Mouse (Mus musculus): ENCODE measurements around the gene Gm2163.
"Not testable (repeated sequence)": the region's sequence is repeated elsewhere in the genome, so short reads cannot be mapped to it uniquely, and the experiment has no call there.

Gm2163 gene

GRCm38 (mm10) chr4:42466452-42466851 lies at the start of gene Gm2163:
Gm2163 (plus strand) TSS chr4:42466752.
- not testable (repeated sequence) for H3K9me3 ChIP-seq (ENCODE audit: low read length); H3K27me3 ChIP-seq (ENCODE audit: insufficient read depth, low read length); H3K36me3 ChIP-seq (ENCODE audit: insufficient read depth, low read length); H3K4me3 ChIP-seq (replicated peaks; ENCODE audit: low read length); H3K4me1 ChIP-seq (replicated peaks; ENCODE audit: low read depth, low read length)

- H3K36me3 ChIP-seq (ENCODE audit: insufficient read depth, low read length); H3K4me3 ChIP-seq (replicated peaks; ENCODE audit: low read length); H3K27me3 ChIP-seq (ENCODE audit: insufficient read depth, low read length); H3K9me3 ChIP-seq (ENCODE audit: low read length); H3K4me1 ChIP-seq (replicated peaks; ENCODE audit: low read depth, low read length): not testable (repeated sequence)
Observed at GRCm38 (mm10) chr4:42439078-42439477, 27.5 kb upstream of the Gm2163 start, which contains the start of gene Gm21586. Gm21586 (plus strand) TSS chr4:42439378.

- H3K27me3 ChIP-seq (ENCODE audit: insufficient read depth, low read length); H3K4me1 ChIP-seq (replicated peaks; ENCODE audit: low read depth, low read length); H3K4me3 ChIP-seq (replicated peaks; ENCODE audit: low read length); H3K36me3 ChIP-seq (ENCODE audit: insufficient read depth, low read length); H3K9me3 ChIP-seq (ENCODE audit: low read length): not testable (repeated sequence)
Observed at GRCm38 (mm10) chr4:42528075-42528474, 61.5 kb downstream of the Gm2163 start, which contains the start of gene Fam205a2. Fam205a2 (minus strand) TSS chr4:42528175.

- not testable (repeated sequence) for H3K36me3 ChIP-seq (ENCODE audit: insufficient read depth, low read length); H3K4me3 ChIP-seq (replicated peaks; ENCODE audit: low read length); H3K27me3 ChIP-seq (ENCODE audit: insufficient read depth, low read length)
Observed at GRCm38 (mm10) chr4:42611895-42612294, 145.3 kb downstream of the Gm2163 start, which contains the start of gene Gm10591. Gm10591 (plus strand) TSS chr4:42612195.

GRCm38 (mm10) chr4:42629419-42629818 lies 162.9 kb downstream of the Gm2163 start, which contains the start of gene Gm2564:
Gm2564 (plus strand) TSS chr4:42629719.
- not testable (repeated sequence) for H3K36me3 ChIP-seq (ENCODE audit: insufficient read depth, low read length); H3K4me1 ChIP-seq (replicated peaks; ENCODE audit: low read depth, low read length); H3K9me3 ChIP-seq (ENCODE audit: low read length); H3K4me3 ChIP-seq (replicated peaks; ENCODE audit: low read length); H3K27me3 ChIP-seq (ENCODE audit: insufficient read depth, low read length)

More at GRCm38 (mm10) chr4:42611895-42612294, 145.3 kb downstream of the Gm2163 start, which contains the start of gene Gm10591:
- H3K9me3 ChIP-seq (ENCODE audit: low read length); H3K4me1 ChIP-seq (replicated peaks; ENCODE audit: low read depth, low read length): not testable (repeated sequence)
